Mouse (Mus musculus): ENCODE data around the gene Coq6.

Coq6 gene

DNA sequence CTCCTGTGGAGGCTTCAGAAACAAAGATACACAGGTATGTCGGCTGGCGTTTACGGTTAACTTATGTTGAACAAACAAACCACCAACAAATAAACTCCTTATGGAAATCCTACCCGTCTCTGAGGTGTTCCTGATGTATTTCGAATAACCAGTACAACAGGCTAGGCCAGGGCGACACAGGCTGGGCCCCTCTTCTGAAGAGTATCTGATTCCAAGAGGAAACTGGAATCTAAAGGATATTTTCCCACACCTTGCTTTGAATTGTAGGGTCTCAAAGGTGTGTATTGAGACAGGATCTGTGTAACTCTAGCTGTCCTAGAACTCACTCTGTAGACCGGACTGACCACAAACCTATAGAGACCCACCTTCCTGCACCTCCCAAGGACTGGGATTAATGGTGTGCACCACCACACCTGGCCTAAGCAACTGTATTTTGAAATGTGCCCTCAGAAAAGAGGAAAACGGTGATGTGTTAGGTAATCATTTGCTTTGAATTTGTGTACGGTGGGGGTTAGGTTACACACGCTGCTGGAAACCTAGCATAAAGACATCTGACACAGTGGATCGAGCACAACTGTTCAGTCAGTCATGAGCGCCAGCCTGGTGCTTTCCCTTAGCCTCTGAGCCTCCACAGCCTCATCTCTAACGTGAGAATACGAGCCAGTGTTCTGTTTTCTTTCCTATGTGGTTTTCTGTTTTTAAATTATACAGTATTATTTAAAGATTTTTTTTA lies 35.7 kb downstream of the Coq6 start:
- no peak for DNase-seq

- DNase-seq, result no peak
Observed at GRCm38 (mm10) chr12:84397685-84398084, 36.2 kb downstream of the Coq6 start.

DNA sequence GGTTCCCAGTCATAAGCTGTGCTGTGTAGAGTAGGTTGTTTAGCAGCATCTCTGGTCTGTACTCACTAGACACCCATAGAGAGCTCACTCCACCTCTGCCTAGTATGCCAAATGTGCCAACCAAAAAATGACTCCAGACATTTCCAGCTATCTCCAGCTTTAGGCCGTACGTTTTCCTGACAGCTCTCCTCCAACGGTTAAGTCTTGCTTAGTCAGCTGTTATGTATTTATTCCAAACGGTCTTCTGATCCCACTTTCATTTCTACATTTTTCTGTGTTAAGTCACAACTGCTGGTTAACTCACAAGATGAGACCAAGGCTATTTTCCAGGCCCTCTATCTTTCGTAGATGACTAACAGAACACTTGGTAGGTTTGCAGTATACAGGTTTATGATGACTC lies 37.2 kb downstream of the Coq6 start:
- DNase-seq, result no peak

DNA sequence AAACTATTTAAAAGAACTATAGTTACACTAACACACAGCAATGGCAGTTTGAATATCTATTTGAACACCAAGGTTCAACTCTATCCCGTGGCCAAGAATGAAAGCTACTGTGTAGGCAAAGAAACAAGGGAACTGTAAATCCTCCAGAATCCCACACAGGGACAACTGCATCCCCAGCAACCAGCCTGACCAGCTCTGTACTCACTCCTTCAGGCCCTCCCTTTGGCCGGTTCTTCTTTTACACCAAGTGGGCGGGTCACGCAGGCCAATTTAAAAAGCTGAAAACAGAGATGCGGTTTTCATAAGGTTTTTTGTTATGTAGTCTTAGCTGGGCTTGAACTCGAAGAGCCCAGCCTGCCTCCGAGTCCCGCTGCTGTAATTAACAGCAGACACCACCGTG lies 37.7 kb downstream of the Coq6 start:
- no peak for DNase-seq

DNA sequence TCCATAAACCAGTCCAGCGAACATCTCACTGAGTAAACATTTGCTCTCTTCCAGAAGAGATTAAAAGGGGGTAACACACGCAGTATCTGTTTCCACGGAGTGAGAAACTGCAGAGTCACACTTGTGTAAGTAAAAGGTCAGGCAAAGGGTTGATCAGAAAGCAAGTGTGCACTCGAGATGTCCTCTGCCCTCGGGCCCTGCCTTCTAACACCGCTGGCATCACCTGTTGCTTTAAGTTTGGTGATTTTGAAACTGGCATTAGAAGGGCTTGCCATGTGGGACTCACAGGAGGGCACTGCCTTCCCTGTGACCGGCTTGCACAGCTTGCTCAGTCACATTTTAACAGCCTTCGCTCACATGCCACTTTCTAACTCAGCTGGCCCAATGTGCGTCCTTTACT lies 38.2 kb downstream of the Coq6 start:
- peak; percentile 81 for DNase-seq

GRCm38 (mm10) chr12:84400068-84400467 lies 38.6 kb downstream of the Coq6 start:
- DNase-seq, result no peak

DNA sequence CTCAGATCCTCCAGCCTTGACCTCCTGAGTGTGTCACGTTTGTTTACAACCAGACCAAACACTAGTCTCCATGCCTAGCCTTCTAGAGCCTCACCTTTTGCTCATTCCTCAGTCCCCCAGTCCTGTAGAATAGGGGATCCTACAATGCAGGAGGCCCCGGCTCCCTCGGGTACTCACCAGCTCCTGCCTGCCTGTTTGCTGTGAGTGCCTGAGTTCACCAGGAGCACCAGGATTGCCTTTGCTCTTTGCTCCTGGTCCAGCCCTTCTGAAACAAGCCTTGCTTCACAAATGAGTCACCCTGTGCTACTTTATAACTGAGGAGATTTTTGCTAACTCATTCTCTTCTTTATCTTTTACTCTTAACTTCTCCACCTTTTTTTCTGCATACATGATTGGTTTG lies 39.2 kb downstream of the Coq6 start:
- DNase-seq, result peak; percentile 76

DNA sequence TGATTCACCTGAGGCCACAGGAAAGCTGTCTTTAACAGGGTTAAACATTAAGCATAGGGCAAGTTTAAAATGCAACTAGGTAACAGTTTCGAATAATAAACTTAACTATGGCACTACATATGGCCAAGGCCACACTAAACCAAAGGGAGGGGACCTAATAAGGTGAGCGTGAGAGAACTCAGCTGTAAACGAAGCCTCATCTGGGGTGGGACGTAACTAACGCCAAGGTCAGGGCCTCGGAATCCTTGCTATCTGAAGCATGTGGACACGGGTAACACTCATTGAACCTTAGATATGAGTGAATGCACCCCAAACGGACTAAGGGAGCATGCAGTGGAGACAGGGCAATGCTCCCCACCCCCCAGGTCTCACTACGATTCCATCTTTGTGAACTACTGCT lies 41.5 kb downstream of the Coq6 start:
- DNase-seq, result peak; percentile 66

DNA sequence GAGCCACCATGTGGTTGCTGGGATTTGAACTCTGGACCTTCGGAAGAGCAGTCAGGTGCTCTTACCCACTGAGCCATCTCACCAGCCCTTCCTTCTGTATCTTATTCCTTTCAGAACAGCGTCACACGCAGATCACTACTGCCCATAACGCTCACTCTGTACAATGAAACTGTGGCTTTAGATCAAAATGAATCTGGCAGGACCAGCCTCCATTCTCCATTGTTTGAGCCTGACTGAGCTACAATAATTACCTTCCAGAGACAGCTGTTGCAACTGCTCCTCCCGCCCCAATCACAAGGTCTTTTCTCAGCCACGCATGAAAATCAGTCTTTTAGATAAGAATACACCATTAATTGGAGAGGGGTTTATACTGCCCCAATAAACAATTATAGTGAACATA lies 43.1 kb downstream of the Coq6 start:
- no peak for DNase-seq

- DNase-seq, result no peak
Observed at GRCm38 (mm10) chr12:84407259-84407658, 45.8 kb downstream of the Coq6 start.

GRCm38 (mm10) chr12:84407874-84408818 lies 46.7 kb downstream of the Coq6 start:
- DNase-seq, result peak; percentile 39

DNA sequence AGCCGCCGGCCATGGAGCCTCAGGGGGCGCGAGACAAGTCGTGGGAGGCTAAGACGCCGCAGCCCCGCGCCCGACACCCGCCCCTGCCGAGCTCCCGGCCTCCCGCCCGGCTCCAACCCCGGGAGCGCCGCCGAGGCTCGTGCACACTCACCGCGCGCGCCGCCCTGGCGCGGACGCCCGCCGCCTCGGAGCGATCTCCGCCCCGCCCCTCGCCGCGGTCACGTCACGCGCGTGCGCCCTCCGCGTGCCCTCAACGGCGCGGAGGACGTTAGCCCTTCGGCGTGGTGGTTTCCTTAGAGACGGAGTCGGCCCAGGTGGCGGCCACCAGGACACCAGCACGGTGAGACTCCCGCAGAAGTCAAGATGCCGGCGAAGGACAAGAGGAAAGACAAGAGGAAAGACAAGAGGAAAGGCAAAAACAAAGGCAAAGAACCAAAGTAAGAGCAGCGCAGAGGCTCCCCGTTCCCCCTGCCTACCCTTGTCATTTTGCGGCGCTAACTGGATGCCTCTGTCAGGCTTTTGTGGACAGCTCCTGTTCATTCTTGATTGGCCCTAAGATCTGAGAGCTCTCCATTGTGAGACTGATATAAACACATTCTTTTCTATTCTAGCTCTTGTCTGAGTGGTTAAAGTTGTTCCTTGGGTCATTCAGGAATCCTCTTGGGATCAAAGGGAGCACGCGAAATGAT lies 47.5 kb downstream of the Coq6 start, which contains the start of the genes Entpd5 and Bbof1:
Gene Entpd5 (minus strand): TSS at position 211 of the 689 bp plus-strand sequence.
Gene Bbof1 (plus strand): TSS at position 253 of the 689 bp plus-strand sequence.
- peak; percentile 87 for DNase-seq

- peak; percentile 79 for DNase-seq
Observed at GRCm38 (mm10) chr12:84416834-84417604, 55.6 kb downstream of the Coq6 start, which contains the start of gene Rnf113a2. Gene Rnf113a2, plus strand, starts transcription at chr12:84417196.

DNA sequence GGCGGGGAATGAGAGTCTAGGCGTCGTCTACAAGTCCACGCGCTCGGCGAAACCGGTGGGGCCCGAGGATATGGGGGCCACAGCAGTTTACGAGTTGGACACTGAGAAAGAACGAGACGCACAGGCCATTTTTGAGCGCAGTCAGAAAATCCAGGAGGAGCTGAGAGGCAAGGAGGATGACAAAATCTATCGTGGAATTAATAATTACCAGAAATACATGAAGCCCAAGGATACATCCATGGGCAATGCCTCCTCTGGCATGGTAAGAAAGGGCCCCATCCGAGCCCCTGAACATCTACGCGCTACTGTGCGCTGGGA lies 56.1 kb downstream of the Coq6 start:
- DNase-seq, result no peak

Data from kidney, adult 11 months (tissue).